Mouse (Mus musculus) midbrain, embryonic 11.5 days (tissue): ENCODE results near the gene Bod1l. TPM values are rescaled to one million over a fixed set of nuclear protein-coding genes. Genes with fewer than 3 reads are reported as not detected.
A peak's percentile ranks its signal among the peaks of the same experiment; 100 is the strongest.

ENCODE experiments used
- ATAC-seq: fragments of 200-750 bp; cut with Nextera tagmentation; 2 replicates; pipeline ENCODE4 v1.8.0; 2017; ENCODE audit warnings: moderate TSS enrichment, moderate library complexity; ENCODE audit not compliant: low FRiP score
- DNase-seq: peaks from one replicate; pipeline ENCODE4 v3.0.0; 2015; ENCODE audit warnings: low spot score; ENCODE audit errors: missing footprints
- H3K27ac ChIP-seq: fragments of 300-500 bp; sonication (generic); 2 replicates; pipeline ENCODE4 v1.5.1; 2014; ENCODE audit warnings: low read depth, low read length
- H3K27me3 ChIP-seq: fragments of 300-500 bp; sonication (generic); 2 replicates; pipeline ENCODE4 v1.6.1; 2014; ENCODE audit warnings: mild to moderate bottlenecking, low read length, moderate library complexity, mixed read lengths; ENCODE audit not compliant: control insufficient read depth, insufficient read depth
- H3K36me3 ChIP-seq: fragments of 300-500 bp; sonication (generic); 2 replicates; pipeline ENCODE4 v1.6.1; 2014; ENCODE audit warnings: mild to moderate bottlenecking, low read length, moderate library complexity, mixed read lengths; ENCODE audit not compliant: control insufficient read depth, insufficient read depth
- H3K4me1 ChIP-seq: fragments of 300-500 bp; sonication (generic); 2 replicates; pipeline ENCODE4 v1.6.1; 2014; ENCODE audit warnings: low read length; ENCODE audit not compliant: control insufficient read depth, insufficient read depth
- H3K4me2 ChIP-seq: fragments of 300-500 bp; sonication (generic); 2 replicates; pipeline ENCODE4 v1.6.1; 2014; ENCODE audit warnings: mild to moderate bottlenecking, moderate library complexity
- H3K4me3 ChIP-seq: fragments of 300-500 bp; sonication (generic); 2 replicates; pipeline ENCODE4 v1.5.1; 2014; ENCODE audit warnings: low read depth, low read length
- H3K9ac ChIP-seq: fragments of 300-500 bp; sonication (generic); 2 replicates; pipeline ENCODE4 v1.6.1; 2014; ENCODE audit warnings: low read length
- H3K9me3 ChIP-seq: fragments of 300-500 bp; sonication (generic); 2 replicates; pipeline ENCODE4 v1.6.1; 2016; ENCODE audit warnings: low read length; ENCODE audit not compliant: control insufficient read depth
- WGBS: fragments of 180-500 bp; shearing (Covaris S2); extraction: QIAGEN DNeasy Blood & Tissue Kit; methylation state at CpG from one replicate; pipeline ENCODE4 v1.1.7; 2014; 5-methylcytosine and 5-hydroxymethylcytosine counted together
- polyA plus RNA-seq: library from polyadenylated mRNA; unstranded; fragments of >200 nt; fragmentation: Nextera tagmentation; extraction: Ambion mirVana; gene quantifications from 2 replicates; pipeline ENCODE4 v1.2.1, GENCODE M21; 2014

The Bod1l gene
- polyA plus RNA-seq, 1 experiment from 2014 or later: 24.5 TPM

GRCm38 (mm10) chr5:41780026-41780425 lies 64.1 kb downstream of the Bod1l start:
- Histone ChIP-seq H3K9ac (no peak overlapping the region), H3K9me3 (no peaks in the 10 kb centered on the region), H3K36me3 (no peaks in the 10 kb centered on the region), H3K4me2 (no peak overlapping the region), H3K27me3 (no peaks in the 10 kb centered on the region), H3K27ac (no peak overlapping the region), H3K4me3 (no peak overlapping the region), H3K4me1 (no peaks in the 10 kb centered on the region)
- no peak for ATAC-seq
- WGBS: 80% methylated on average over 3 of the region's 3 CpGs
- DNase-seq: no peak

GRCm38 (mm10) chr5:41775728-41776127 lies 68.4 kb downstream of the Bod1l start:
- Histone ChIP-seq H3K9ac (no peak overlapping the region), H3K4me2 (no peak overlapping the region), H3K27ac (no peak overlapping the region), H3K9me3 (no peaks in the 10 kb centered on the region), H3K4me3 (no peak overlapping the region), H3K4me1 (no peaks in the 10 kb centered on the region), H3K27me3 (no peaks in the 10 kb centered on the region), H3K36me3 (no peaks in the 10 kb centered on the region)
- ATAC-seq: no peak
- 79% methylated on average over 6 of the region's 6 CpGs for WGBS
- DNase-seq: no peak

GRCm38 (mm10) chr5:41775273-41775672 lies 68.8 kb downstream of the Bod1l start:
- Histone ChIP-seq H3K9ac (no peak overlapping the region), H3K4me2 (no peak overlapping the region), H3K4me1 (no peaks in the 10 kb centered on the region), H3K4me3 (no peak overlapping the region), H3K9me3 (no peaks in the 10 kb centered on the region), H3K27ac (no peak overlapping the region), H3K27me3 (no peaks in the 10 kb centered on the region), H3K36me3 (no peaks in the 10 kb centered on the region)
- no peak for DNase-seq
- WGBS: 89% methylated on average over 3 of the region's 3 CpGs
- no peak for ATAC-seq

GRCm38 (mm10) chr5:41768382-41769040 lies 75.6 kb downstream of the Bod1l start:
- peak; percentile 99 for DNase-seq
- Histone ChIP-seq H3K4me1 (peaks cover 14% of the 10 kb centered on the region), H3K27ac (no peak overlapping the region), H3K4me2 (peak overlapping the region; percentile 34), H3K27me3 (peaks cover 41% of the 10 kb centered on the region), H3K4me3 (peak overlapping the region; percentile 3; the same call in 1 of the 2 replicates), H3K36me3 (no peaks in the 10 kb centered on the region), H3K9me3 (no peaks in the 10 kb centered on the region), H3K9ac (no peak overlapping the region)
- ATAC-seq: no peak
- WGBS: 5% methylated on average over 21 of the region's 21 CpGs

DNA sequence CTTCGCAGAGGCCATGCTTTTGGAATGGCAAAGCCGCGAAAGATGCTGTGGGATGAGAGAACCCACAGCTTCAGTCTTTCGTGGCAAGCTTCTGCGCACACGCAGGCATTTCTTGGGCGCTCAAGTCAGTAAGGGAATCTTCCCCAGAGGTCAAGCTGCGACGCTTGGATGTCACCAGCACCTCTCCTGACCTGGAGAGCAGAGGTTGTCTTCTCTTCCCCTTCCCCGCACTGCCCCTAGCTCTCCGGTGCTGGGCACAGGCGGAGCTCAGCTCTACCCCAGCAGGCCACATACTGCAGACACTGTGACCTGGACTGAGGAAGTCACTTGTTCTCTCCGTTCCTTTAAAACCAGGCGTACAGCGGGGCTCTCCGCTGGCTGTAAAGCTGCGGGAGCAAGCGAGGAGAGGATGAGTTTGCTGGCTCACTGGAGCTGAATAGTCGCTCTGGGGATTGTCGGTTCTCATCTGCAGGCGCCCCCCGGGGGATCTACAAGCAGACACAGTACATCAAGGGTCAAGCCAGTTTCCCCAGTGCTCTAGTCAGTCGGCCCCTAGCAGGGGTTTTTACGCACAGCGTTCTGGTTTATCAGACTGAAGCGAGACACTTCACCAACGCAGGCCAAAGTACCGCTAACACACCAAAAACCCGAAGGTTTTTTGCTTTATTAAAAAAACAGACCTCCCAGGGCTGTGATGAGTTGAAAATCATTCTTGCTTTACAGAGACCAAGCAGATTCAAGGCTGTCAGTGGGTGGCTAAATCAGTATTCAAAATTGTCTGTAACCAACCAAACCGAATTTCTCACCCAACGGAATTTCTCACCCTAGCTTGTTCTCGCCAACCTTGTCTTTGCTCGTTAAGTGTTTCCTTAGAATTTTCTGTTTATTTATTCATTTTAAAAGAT lies 76.6 kb downstream of the Bod1l start:
- ATAC-seq: 0 out of 2 replicates have a peak, but pooled peaks have one; percentile 4
- under 1% methylated on average over 33 of the region's 33 CpGs for WGBS
- peaks cover 18% of the 10 kb centered on the region for H3K4me1 ChIP-seq
- no peak overlapping the region for H3K9ac ChIP-seq
- H3K27me3 ChIP-seq: peaks cover 51% of the 10 kb centered on the region
- DNase-seq: peak; percentile 96
- peak overlapping the region; percentile 14 for H3K4me3 ChIP-seq
- no peak overlapping the region for H3K27ac ChIP-seq
- peak overlapping the region; percentile 34 for H3K4me2 ChIP-seq
- no peaks in the 10 kb centered on the region for H3K9me3 ChIP-seq
- no peaks in the 10 kb centered on the region for H3K36me3 ChIP-seq

DNA sequence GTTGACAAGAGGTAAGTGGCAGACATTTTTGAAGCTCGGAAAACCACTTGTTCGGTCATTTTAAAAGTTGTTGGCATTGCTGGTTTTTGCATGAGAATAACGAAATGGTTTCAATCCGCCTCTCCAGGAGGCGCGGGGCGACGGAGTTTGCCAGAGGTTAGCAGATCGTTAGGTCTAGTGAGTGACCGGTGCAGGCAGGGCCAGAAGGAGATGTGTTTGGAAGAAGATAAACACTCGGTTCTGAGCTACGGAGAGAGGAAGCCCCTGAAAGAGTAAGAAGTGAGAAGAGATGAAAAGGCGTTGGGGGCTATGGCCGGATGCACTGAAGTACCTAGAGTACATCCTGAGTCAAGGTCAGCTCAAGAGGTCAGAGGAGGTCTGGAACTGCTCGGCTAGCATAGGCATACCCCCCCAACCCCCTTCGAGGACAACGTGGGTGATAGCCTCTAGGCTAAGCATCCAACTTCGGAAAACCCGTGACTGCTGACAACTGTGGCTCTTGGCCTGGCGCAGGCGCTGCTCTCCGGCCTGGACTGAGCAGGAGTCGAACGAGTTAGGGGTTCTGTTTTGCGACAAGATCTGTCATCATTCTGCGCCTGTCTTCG lies 77.6 kb downstream of the Bod1l start:
- peaks cover 61% of the 10 kb centered on the region for H3K27me3 ChIP-seq
- H3K27ac ChIP-seq: no peak overlapping the region
- no peaks in the 10 kb centered on the region for H3K36me3 ChIP-seq
- no peak overlapping the region for H3K4me2 ChIP-seq
- 1% methylated on average over 27 of the region's 27 CpGs for WGBS
- DNase-seq (peak; percentile 95), ATAC-seq (no peak)
- H3K4me1 ChIP-seq: peaks cover 18% of the 10 kb centered on the region
- no peak overlapping the region for H3K4me3 ChIP-seq
- H3K9me3 ChIP-seq: no peaks in the 10 kb centered on the region
- H3K9ac ChIP-seq: no peak overlapping the region

GRCm38 (mm10) chr5:41765626-41766405 lies 78.3 kb downstream of the Bod1l start:
- WGBS: under 1% methylated on average over 14 of the region's 14 CpGs

GRCm38 (mm10) chr5:41763731-41764721 lies 80.1 kb downstream of the Bod1l start, which contains the start of gene Nkx3-2:
Nkx3-2 (minus strand) TSS chr5:41764501.
- Histone ChIP-seq H3K27ac (no peak within 1 kb of the TSS), H3K9ac (no peak within 1 kb of the TSS; the same call in 1 of the 2 replicates), H3K4me2 (peak within 1 kb of the TSS; percentile 64), H3K4me1 (peaks cover 21% of the 10 kb centered on the region), H3K27me3 (peaks cover 83% of the 10 kb centered on the region), H3K4me3 (peak within 1 kb of the TSS; percentile 34), H3K9me3 (no peaks in the 10 kb centered on the region), H3K36me3 (no peaks in the 10 kb centered on the region)
- WGBS: under 1% methylated on average over 69 of the region's 79 CpGs
- peak; percentile 95 for DNase-seq
- peak; percentile 81 for ATAC-seq

More at GRCm38 (mm10) chr5:41765626-41766405, 78.3 kb downstream of the Bod1l start:
- DNase-seq (peak; percentile 95), ATAC-seq (no peak)
- H3K4me3 ChIP-seq: no peak overlapping the region
- peaks cover 68% of the 10 kb centered on the region for H3K27me3 ChIP-seq
- no peak overlapping the region for H3K4me2 ChIP-seq
- no peaks in the 10 kb centered on the region for H3K36me3 ChIP-seq
- H3K9me3 ChIP-seq: no peaks in the 10 kb centered on the region
- no peak overlapping the region for H3K27ac ChIP-seq
- H3K4me1 ChIP-seq: peaks cover 21% of the 10 kb centered on the region
- H3K9ac ChIP-seq: no peak overlapping the region
